Mouse (Mus musculus) liver, embryonic 12.5 days (tissue): ENCODE data around the gene Gm28042. TPM values are rescaled to one million over a fixed set of nuclear protein-coding genes. Genes with fewer than 3 reads are reported as not detected.

Experiments
- ATAC-seq: fragments of 200-750 bp; cut with Nextera tagmentation; 2 replicates; pipeline ENCODE4 v1.8.0; 2017; ENCODE audit warnings: moderate number of reproducible peaks, mild to moderate bottlenecking, moderate library complexity
- H3K27ac ChIP-seq: fragments of 300-500 bp; sonication (generic); 2 replicates; pipeline ENCODE4 v1.5.1; 2016; ENCODE audit warnings: mild to moderate bottlenecking
- H3K27me3 ChIP-seq: fragments of 300-500 bp; sonication (generic); replicated peaks from 2 replicates; pipeline ENCODE4 v1.6.1; 2016; ENCODE audit warnings: mild to moderate bottlenecking, moderate library complexity
- H3K36me3 ChIP-seq: fragments of 300-500 bp; sonication (generic); 2 replicates; pipeline ENCODE4 v1.6.1; 2016; ENCODE audit warnings: mild to moderate bottlenecking, moderate library complexity
- H3K4me1 ChIP-seq: fragments of 300-500 bp; sonication (generic); 2 replicates; pipeline ENCODE4 v1.6.1; 2016
- H3K4me2 ChIP-seq: fragments of 300-500 bp; sonication (generic); 2 replicates; pipeline ENCODE4 v1.6.1; 2016; ENCODE audit warnings: mild to moderate bottlenecking, moderate library complexity
- H3K4me3 ChIP-seq: fragments of 300-500 bp; sonication (generic); 2 replicates; pipeline ENCODE4 v1.5.1; 2016; ENCODE audit warnings: mild to moderate bottlenecking, moderate library complexity
- H3K9ac ChIP-seq: fragments of 300-500 bp; sonication (generic); 2 replicates; pipeline ENCODE4 v1.6.1; 2016; ENCODE audit warnings: mild to moderate bottlenecking, moderate library complexity
- H3K9me3 ChIP-seq: fragments of 300-500 bp; sonication (generic); replicated peaks from 2 replicates; pipeline ENCODE4 v1.6.1; 2016; ENCODE audit warnings: mild to moderate bottlenecking, moderate library complexity
- WGBS: fragments of 180-500 bp; shearing (Covaris S2); methylation state at CpG from one replicate; pipeline ENCODE4 v1.1.7; 2016; ENCODE audit not compliant: insufficient replicate concordance; 5-methylcytosine and 5-hydroxymethylcytosine counted together
- polyA plus RNA-seq: library from polyadenylated mRNA; unstranded; fragments of >200 nt; fragmentation: Nextera tagmentation; extraction: Ambion mirVana; gene quantifications from 2 replicates; pipeline ENCODE4 v1.2.1, GENCODE M21; 2016

Gene Gm28042
- polyA plus RNA-seq, 1 experiment from 2014 or later: 2.0 TPM

GRCm38 (mm10) chr2:119995391-119996281 lies 31.7 kb upstream of the Gm28042 start:
- Histone ChIP-seq H3K4me1 (peaks cover 4% of the 10 kb centered on the region), H3K36me3 (no peaks in the 10 kb centered on the region), H3K9ac (no peak overlapping the region), H3K9me3 (no peaks in the 10 kb centered on the region), H3K27me3 (no peaks in the 10 kb centered on the region), H3K4me2 (no peak overlapping the region), H3K4me3 (no peak overlapping the region), H3K27ac (peak overlapping the region; percentile 34; the same call in 1 of the 2 replicates)
- 57% methylated on average over 9 of the region's 9 CpGs for WGBS
- ATAC-seq: no peak

DNA sequence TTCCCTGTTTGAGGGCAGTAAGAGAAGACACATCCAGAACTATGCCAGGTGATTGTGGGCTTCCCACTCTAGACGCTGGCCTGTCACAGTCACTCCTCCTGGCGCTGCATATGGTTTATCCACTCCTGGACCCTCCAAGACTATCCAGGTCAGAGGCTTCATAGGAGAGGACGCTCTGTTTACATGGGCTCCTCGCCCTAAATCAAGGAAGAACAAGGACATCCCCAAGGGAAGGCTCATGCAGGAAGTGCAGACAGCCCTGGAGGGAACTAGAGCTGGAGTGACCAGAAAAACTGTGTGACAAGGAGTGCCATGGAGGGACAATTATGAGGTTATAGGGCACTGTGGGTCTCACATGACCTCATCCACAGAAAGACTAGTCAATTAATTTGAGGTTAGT lies 29.9 kb upstream of the Gm28042 start:
- H3K4me2 ChIP-seq: no peak overlapping the region
- WGBS: 72% methylated on average over 4 of the region's 4 CpGs
- no peaks in the 10 kb centered on the region for H3K9me3 ChIP-seq
- no peaks in the 10 kb centered on the region for H3K36me3 ChIP-seq
- H3K4me1 ChIP-seq: peaks cover 12% of the 10 kb centered on the region
- H3K4me3 ChIP-seq: no peak overlapping the region
- H3K27ac ChIP-seq: no peak overlapping the region
- H3K9ac ChIP-seq: no peak overlapping the region
- no peaks in the 10 kb centered on the region for H3K27me3 ChIP-seq
- ATAC-seq: no peak

- Histone ChIP-seq H3K4me1 (peaks cover 12% of the 10 kb centered on the region), H3K9ac (no peak overlapping the region), H3K4me2 (no peak overlapping the region), H3K36me3 (no peaks in the 10 kb centered on the region), H3K27ac (no peak overlapping the region), H3K9me3 (no peaks in the 10 kb centered on the region), H3K27me3 (no peaks in the 10 kb centered on the region), H3K4me3 (no peak overlapping the region)
- no peak for ATAC-seq
- 79% methylated on average over 2 of the region's 2 CpGs for WGBS
Observed at GRCm38 (mm10) chr2:119999731-120000130, 27.6 kb upstream of the Gm28042 start.

DNA sequence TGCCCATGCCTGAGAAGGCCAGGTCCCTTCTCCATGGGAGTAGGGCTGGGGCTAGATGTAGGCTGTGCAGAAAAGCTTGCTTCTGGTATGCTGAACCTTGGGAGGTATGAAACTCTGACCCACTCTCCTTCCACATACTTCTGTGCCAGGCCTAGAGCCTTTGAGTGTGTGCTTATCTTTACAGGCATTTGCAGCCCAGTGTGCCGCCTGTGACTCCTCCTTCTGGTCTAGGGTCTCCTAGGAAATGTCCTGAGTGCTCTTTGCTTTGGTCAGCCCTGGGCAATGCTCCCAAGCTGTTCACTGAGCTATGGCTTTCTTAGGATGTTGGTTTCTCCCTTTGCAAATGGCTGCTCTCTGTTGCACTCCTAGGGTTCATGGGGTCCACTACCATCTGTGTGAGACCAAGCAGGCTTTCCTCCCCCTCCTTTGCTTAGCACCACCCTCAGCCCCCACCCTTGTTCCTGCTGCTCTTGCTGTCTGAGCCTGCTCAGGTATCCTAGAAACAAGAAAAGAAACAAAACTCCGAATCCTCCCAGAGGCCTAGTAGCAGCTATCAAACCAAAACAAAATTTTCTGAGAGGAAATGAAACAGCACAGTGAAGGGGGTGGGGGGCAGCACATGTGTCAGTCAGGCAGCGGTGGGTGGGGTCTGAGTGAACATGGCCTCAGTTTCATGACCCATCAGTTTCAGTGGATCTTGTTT lies 26.3 kb upstream of the Gm28042 start:
- ATAC-seq: no peak
- no peaks in the 10 kb centered on the region for H3K36me3 ChIP-seq

DNA sequence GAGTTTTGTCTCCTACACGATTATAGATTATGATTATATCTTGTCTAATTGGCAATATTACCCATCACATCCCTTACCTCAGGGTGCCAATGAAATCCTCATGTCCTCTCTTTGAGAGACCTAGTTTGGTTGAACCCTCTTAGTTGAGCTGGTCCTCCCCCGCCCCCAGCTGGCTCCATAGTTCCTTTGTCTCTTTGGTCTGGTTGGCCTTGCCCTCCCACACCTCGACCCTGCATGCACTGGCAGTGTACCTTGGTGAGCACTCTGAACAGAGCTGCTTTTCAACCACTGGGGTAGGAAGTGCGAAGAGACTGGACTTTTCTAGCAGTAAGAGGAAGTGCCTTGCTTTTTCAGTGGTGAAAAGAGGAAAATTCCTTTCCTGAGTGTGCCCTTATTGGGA lies 25.3 kb upstream of the Gm28042 start:
- H3K9me3 ChIP-seq: no peaks in the 10 kb centered on the region
- H3K4me2 ChIP-seq: no peak overlapping the region
- ATAC-seq: no peak
- no peaks in the 10 kb centered on the region for H3K27me3 ChIP-seq
- H3K4me3 ChIP-seq: no peak overlapping the region
- no peaks in the 10 kb centered on the region for H3K36me3 ChIP-seq
- WGBS: 53% methylated on average over 4 of the region's 4 CpGs
- no peak overlapping the region for H3K9ac ChIP-seq
- no peak overlapping the region for H3K27ac ChIP-seq
- peaks cover 10% of the 10 kb centered on the region for H3K4me1 ChIP-seq

More for the DNA sequence above, 26.3 kb upstream of the Gm28042 start:
- Histone ChIP-seq H3K9me3 (no peaks in the 10 kb centered on the region), H3K27me3 (no peaks in the 10 kb centered on the region), H3K4me1 (peaks cover 10% of the 10 kb centered on the region), H3K4me2 (no peak overlapping the region), H3K9ac (no peak overlapping the region), H3K4me3 (no peak overlapping the region), H3K27ac (peak overlapping the region; percentile 5; the same call in 1 of the 2 replicates)
- WGBS: 47% methylated on average over 3 of the region's 3 CpGs

- Histone ChIP-seq H3K36me3 (no peaks in the 10 kb centered on the region), H3K4me3 (no peak overlapping the region), H3K9ac (no peak overlapping the region), H3K27ac (no peak overlapping the region), H3K27me3 (no peaks in the 10 kb centered on the region), H3K9me3 (no peaks in the 10 kb centered on the region), H3K4me1 (peaks cover 10% of the 10 kb centered on the region), H3K4me2 (no peak overlapping the region)
- WGBS: 68% methylated on average over 2 of the region's 2 CpGs
- no peak for ATAC-seq
Observed at GRCm38 (mm10) chr2:120003970-120004369, 23.3 kb upstream of the Gm28042 start.

GRCm38 (mm10) chr2:120006696-120007095 lies 20.6 kb upstream of the Gm28042 start:
- H3K4me1 ChIP-seq: no peaks in the 10 kb centered on the region
- H3K4me3 ChIP-seq: no peak overlapping the region
- H3K9me3 ChIP-seq: no peaks in the 10 kb centered on the region
- no peak overlapping the region for H3K9ac ChIP-seq
- no peaks in the 10 kb centered on the region for H3K27me3 ChIP-seq
- no peaks in the 10 kb centered on the region for H3K36me3 ChIP-seq
- no peak overlapping the region for H3K4me2 ChIP-seq
- 86% methylated on average over 7 of the region's 7 CpGs for WGBS
- ATAC-seq: no peak
- H3K27ac ChIP-seq: no peak overlapping the region

DNA sequence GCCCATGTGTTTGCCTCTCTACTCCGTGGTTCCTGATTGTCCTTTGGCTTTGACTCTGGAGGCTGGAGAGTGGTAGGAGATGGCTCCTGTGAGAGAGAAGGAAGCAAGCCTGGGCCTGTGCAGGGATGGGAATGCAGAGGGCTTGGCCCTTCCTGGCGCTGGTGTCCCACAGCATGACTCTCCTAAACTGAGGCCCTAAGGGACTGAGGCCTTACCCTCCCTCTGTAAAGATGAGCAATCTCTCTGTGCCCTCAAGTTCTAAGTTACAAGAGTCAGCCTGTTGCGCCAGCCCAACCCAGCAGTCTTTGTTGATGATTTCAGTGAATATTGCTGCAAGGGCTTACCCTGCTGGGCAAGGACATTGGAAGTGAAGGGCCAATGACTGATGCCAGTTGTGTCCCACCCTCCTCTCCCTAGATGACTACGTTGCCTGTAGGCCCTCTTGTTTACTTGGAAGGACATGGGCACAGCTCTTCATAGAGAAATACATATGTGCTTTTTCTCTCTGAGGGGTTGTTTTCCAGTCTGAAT lies 19.5 kb upstream of the Gm28042 start:
- Histone ChIP-seq H3K36me3 (no peaks in the 10 kb centered on the region), H3K4me1 (peaks cover 4% of the 10 kb centered on the region), H3K9ac (no peak overlapping the region), H3K4me2 (no peak overlapping the region), H3K4me3 (no peak overlapping the region), H3K27ac (no peak overlapping the region), H3K9me3 (no peaks in the 10 kb centered on the region), H3K27me3 (no peaks in the 10 kb centered on the region)
- 76% methylated on average over 4 of the region's 4 CpGs for WGBS
- ATAC-seq: no peak

GRCm38 (mm10) chr2:120008672-120009071 lies 18.6 kb upstream of the Gm28042 start:
- 24% methylated on average over 4 of the region's 4 CpGs for WGBS
- 0 out of 2 replicates have a peak, but pooled peaks have one; percentile 24 for ATAC-seq
- Histone ChIP-seq H3K4me3 (no peak overlapping the region), H3K4me2 (no peak overlapping the region), H3K27ac (no peak overlapping the region), H3K9me3 (no peaks in the 10 kb centered on the region), H3K4me1 (peaks cover 11% of the 10 kb centered on the region), H3K9ac (no peak overlapping the region), H3K27me3 (no peaks in the 10 kb centered on the region), H3K36me3 (no peaks in the 10 kb centered on the region)

- 66% methylated on average over 8 of the region's 8 CpGs for WGBS
- ATAC-seq: no peak
- H3K4me3 ChIP-seq: no peak overlapping the region
Observed at GRCm38 (mm10) chr2:120011462-120012200, 15.7 kb upstream of the Gm28042 start.

DNA sequence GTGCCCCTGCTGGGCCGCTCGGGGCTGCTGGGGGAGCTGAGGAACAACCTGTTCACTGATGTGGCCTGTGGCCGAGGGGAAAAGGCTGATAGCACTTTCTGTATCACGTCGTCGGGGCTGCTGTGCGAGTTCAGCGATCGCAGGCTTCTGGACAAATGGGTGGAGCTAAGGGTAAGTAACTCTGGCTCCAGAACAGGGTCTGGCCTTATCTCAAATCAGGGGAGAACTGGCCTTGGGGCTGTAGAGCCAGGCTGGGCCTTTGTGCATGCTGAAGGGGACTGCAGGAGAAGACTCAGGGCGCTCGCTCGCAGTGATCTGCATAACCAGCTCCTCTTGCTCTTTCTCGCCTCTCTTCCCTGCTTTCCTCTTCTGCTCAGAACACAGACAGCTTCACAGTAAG lies 14.4 kb upstream of the Gm28042 start:
- Histone ChIP-seq H3K27ac (no peak overlapping the region), H3K9ac (no peak overlapping the region), H3K4me2 (peak overlapping the region; percentile 9), H3K27me3 (no peaks in the 10 kb centered on the region), H3K9me3 (no peaks in the 10 kb centered on the region), H3K36me3 (peaks cover 6% of the 10 kb centered on the region; the same call in 1 of the 2 replicates), H3K4me3 (no peak overlapping the region), H3K4me1 (peaks cover 46% of the 10 kb centered on the region)
- WGBS: 55% methylated on average over 13 of the region's 13 CpGs
- no peak for ATAC-seq

More at GRCm38 (mm10) chr2:120011462-120012200, 15.7 kb upstream of the Gm28042 start:
- H3K9ac ChIP-seq: no peak overlapping the region
- no peaks in the 10 kb centered on the region for H3K9me3 ChIP-seq
- no peak overlapping the region for H3K27ac ChIP-seq
- H3K4me1 ChIP-seq: peaks cover 38% of the 10 kb centered on the region
- no peaks in the 10 kb centered on the region for H3K27me3 ChIP-seq
- no peaks in the 10 kb centered on the region for H3K36me3 ChIP-seq
- H3K4me2 ChIP-seq: no peak overlapping the region
